Comparison of ENCODE assay signal across 7 mouse cellular contexts in genomic region chr4:44012376-44013367, GRCm38 (mm10). TPM values are rescaled to one million over a fixed set of nuclear protein-coding genes. Genes with fewer than 3 reads are reported as not detected.
DNase-seq lines count a peak whose midpoint lies in the region; ATAC-seq lines count a peak whose summit lies in the region.

No protein-coding gene starts in this region.

- peak overlapping the region; percentile 99 for H3K4me3 ChIP-seq in intestine, embryonic 15.5 days (replicated peaks)
- peak overlapping the region; percentile 100 for H3K4me3 ChIP-seq in midbrain, embryonic 10.5 days

- H3K27me3 ChIP-seq in intestine, embryonic 15.5 days (replicated peaks) = no peaks in the 10 kb centered on the region
- peaks cover 29% of the 10 kb centered on the region; the same call in 1 of the 2 replicates for H3K27me3 ChIP-seq in midbrain, embryonic 10.5 days (ENCODE audit: low read depth, poor library complexity, severe bottlenecking)

- H3K27ac ChIP-seq in intestine, embryonic 15.5 days = peak overlapping the region; percentile 74
- H3K27ac ChIP-seq in midbrain, embryonic 10.5 days (replicated peaks) = peak overlapping the region; percentile 86

- peak overlapping the region; percentile 84 for H3K4me2 ChIP-seq in intestine, embryonic 15.5 days (replicated peaks)

- no peaks in the 10 kb centered on the region for H3K36me3 ChIP-seq in intestine, embryonic 15.5 days
- H3K36me3 ChIP-seq in midbrain, embryonic 10.5 days = peaks cover 14% of the 10 kb centered on the region; the same call in 1 of the 2 replicates

- peak overlapping the region; percentile 92 for H3K9ac ChIP-seq in intestine, embryonic 15.5 days

- intact Hi-C loops in left cerebral cortex, postnatal 25 days (cut with DNase I) = no loop called here

- peaks cover 30% of the 10 kb centered on the region for H3K4me1 ChIP-seq in intestine, embryonic 15.5 days (replicated peaks)
- H3K4me1 ChIP-seq in midbrain, embryonic 10.5 days = peaks cover 28% of the 10 kb centered on the region

- ATAC-seq in intestine, embryonic 15.5 days = peak; percentile 98

- DNase-seq in adrenal gland, adult 18-20 months (ENCODE audit: low spot score in 2 of 2) = peak; percentile 81 to 82
- peak; percentile 95 for DNase-seq in embryo, embryonic 11 days
- peak; percentile 95 for DNase-seq in gastrocnemius, postnatal 25 days
- peak; percentile 92 to 98 for DNase-seq in left cerebral cortex, postnatal 25 days (ENCODE audit: low spot score in 2 of 2)
- peak; percentile 95 for DNase-seq in midbrain, embryonic 10.5 days (ENCODE audit: low spot score)
- peak; percentile 80 for DNase-seq in right cerebral cortex, postnatal 4 days

- no peaks in the 10 kb centered on the region for H3K9me3 ChIP-seq in intestine, embryonic 15.5 days
- H3K9me3 ChIP-seq in midbrain, embryonic 10.5 days (replicated peaks) = no peaks in the 10 kb centered on the region

- under 1% methylated on average over 77 of the region's 77 CpGs for WGBS in intestine, embryonic 15.5 days
- under 1% methylated on average over 77 of the region's 77 CpGs for WGBS in midbrain, embryonic 10.5 days

RNA-seq across cellular contexts. Expression of gene Clta, which starts 8.4 kb away (rescaled TPM):
- total RNA-seq in adrenal gland, adult 18-20 months (2021) = 100 to 1,000 TPM; 169 to 180 TPM
- 10 to 100 TPM; 51.4 to 61.9 TPM for total RNA-seq in gastrocnemius, postnatal 25 days (2021)
- 260 and 272 TPM in 2 replicates for polyA plus RNA-seq in intestine, embryonic 15.5 days (2015; fragmentation: Nextera tagmentation; extraction: Ambion mirVana)
- total RNA-seq in left cerebral cortex, postnatal 25 days (2021) = 100 to 1,000 TPM; 280 to 281 TPM
- 187 and 190 TPM in 2 replicates for polyA plus RNA-seq in midbrain, embryonic 10.5 days (2016; fragmentation: Nextera tagmentation; extraction: Ambion mirVana)

RNA-seq across cellular contexts. Expression of gene Ccin, which starts 29.4 kb away (rescaled TPM):
- not detected for total RNA-seq in adrenal gland, adult 18-20 months (2021)
- total RNA-seq in gastrocnemius, postnatal 25 days (2021) = not detected
- polyA plus RNA-seq in intestine, embryonic 15.5 days (2015; fragmentation: Nextera tagmentation; extraction: Ambion mirVana) = not detected in 2 replicates
- total RNA-seq in left cerebral cortex, postnatal 25 days (2021) = not detected
- polyA plus RNA-seq in midbrain, embryonic 10.5 days (2016; fragmentation: Nextera tagmentation; extraction: Ambion mirVana) = not detected in 2 replicates

RNA-seq across cellular contexts. Expression of gene Glipr2, which starts 55.5 kb away (rescaled TPM):
- 1 to 10 TPM; 3.5 to 6.4 TPM for total RNA-seq in adrenal gland, adult 18-20 months (2021)
- 1 to 10 TPM; 2.8 to 4.9 TPM for total RNA-seq in gastrocnemius, postnatal 25 days (2021)
- 85.4 and 88.7 TPM in 2 replicates for polyA plus RNA-seq in intestine, embryonic 15.5 days (2015; fragmentation: Nextera tagmentation; extraction: Ambion mirVana)
- 1 to 10 TPM; 2.7 to 2.9 TPM for total RNA-seq in left cerebral cortex, postnatal 25 days (2021)
- 69.2 and 82.3 TPM in 2 replicates for polyA plus RNA-seq in midbrain, embryonic 10.5 days (2016; fragmentation: Nextera tagmentation; extraction: Ambion mirVana)

Comparison
In these comparisons a context has a peak if more than half of its experiments do, and no peak if none do; other contexts are left out.
1. Peak in every context shown above with its lines: DNase-seq, ATAC-seq, H3K4me3 ChIP-seq and H3K27ac ChIP-seq.